ENCODE assay signal across 7 mouse cellular contexts in the genomic region with DNA sequence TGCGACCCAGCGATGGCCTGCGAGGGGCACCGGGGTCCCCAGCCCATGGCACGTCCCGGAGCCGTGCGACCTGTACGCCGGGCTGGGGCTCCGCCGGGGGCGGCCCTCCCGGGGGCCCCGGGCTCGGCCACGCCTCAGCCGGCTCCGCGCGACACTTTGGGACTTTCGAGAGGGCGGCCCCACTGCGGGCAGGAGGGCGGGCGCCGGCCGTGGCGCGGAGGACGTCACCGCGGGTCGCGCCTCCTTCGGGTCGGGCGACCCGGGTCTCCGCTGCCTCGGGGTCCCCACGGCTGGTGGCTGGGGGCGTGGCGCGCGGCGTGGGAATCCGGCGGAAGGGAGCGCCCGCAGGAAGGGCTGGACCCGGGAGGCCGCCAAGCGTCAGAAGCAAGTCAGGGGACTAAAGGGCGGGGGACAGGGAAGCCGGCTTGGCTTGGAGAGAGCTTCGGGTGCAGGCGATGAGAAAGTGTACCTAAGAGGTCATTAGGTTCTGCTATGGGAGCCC.
A peak's percentile ranks its signal among the peaks of the same experiment; 100 is the strongest.
DNase-seq lines count a peak whose midpoint lies in the region; ATAC-seq and TF ChIP-seq lines count a peak whose summit lies in the region.

No protein-coding gene starts in this region.

- peaks cover 27% of the 10 kb centered on the region for H3K27me3 ChIP-seq in embryonic facial prominence, embryonic 15.5 days
- H3K27me3 ChIP-seq in limb, embryonic 14.5 days (ENCODE audit: control insufficient read depth, insufficient read depth, low read length): peaks cover 30% of the 10 kb centered on the region
- H3K27me3 ChIP-seq in stomach, embryonic 15.5 days (replicated peaks): peaks cover 8% of the 10 kb centered on the region

- H3K9me3 ChIP-seq in embryonic facial prominence, embryonic 15.5 days (replicated peaks): no peaks in the 10 kb centered on the region
- no peaks in the 10 kb centered on the region for H3K9me3 ChIP-seq in limb, embryonic 14.5 days (ENCODE audit: control insufficient read depth, low read length)
- no peaks in the 10 kb centered on the region for H3K9me3 ChIP-seq in stomach, embryonic 15.5 days

- no peaks in the 10 kb centered on the region for H3K36me3 ChIP-seq in embryonic facial prominence, embryonic 15.5 days
- no peaks in the 10 kb centered on the region for H3K36me3 ChIP-seq in limb, embryonic 14.5 days (ENCODE audit: control insufficient read depth, insufficient read depth, low read length)
- no peaks in the 10 kb centered on the region for H3K36me3 ChIP-seq in stomach, embryonic 15.5 days

- peaks cover 13% of the 10 kb centered on the region for H3K4me1 ChIP-seq in embryonic facial prominence, embryonic 15.5 days
- 0 out of 2 replicates have a peak, but pooled peaks cover 6% of the 10 kb centered on the region for H3K4me1 ChIP-seq in limb, embryonic 14.5 days (ENCODE audit: control insufficient read depth, insufficient read depth, low read length)
- H3K4me1 ChIP-seq in stomach, embryonic 15.5 days: peaks cover 10% of the 10 kb centered on the region; the same call in 1 of the 2 replicates

- DNase-seq in kidney, postnatal 10 days: peak; percentile 5
- DNase-seq in kidney, adult 18-20 months: no peak
- peak; percentile 19 for DNase-seq in brain, embryonic 14.5 days (ENCODE audit: low read depth)
- no peak for DNase-seq in limb, embryonic 14.5 days (ENCODE audit: low spot score)
- no peak for DNase-seq in ovary, adult 18-20 months (ENCODE audit: low spot score)

- WGBS in embryonic facial prominence, embryonic 15.5 days: under 1% methylated on average over 58 of the region's 58 CpGs
- WGBS in limb, embryonic 14.5 days: 0% methylated on average over 16 of the region's 58 CpGs
- under 1% methylated on average over 57 of the region's 58 CpGs for WGBS in stomach, embryonic 15.5 days

- peak; percentile 54 for ATAC-seq in embryonic facial prominence, embryonic 15.5 days (ENCODE audit: insufficient number of reproducible peaks, low FRiP score, low TSS enrichment, low read depth)
- ATAC-seq in limb, embryonic 14.5 days (ENCODE audit: low FRiP score, low read depth): 0 out of 2 replicates have a peak, but pooled peaks have one; percentile 12
- 0 out of 2 replicates have a peak, but pooled peaks have one; percentile 18 for ATAC-seq in stomach, embryonic 15.5 days (ENCODE audit: insufficient read depth, low FRiP score, low read depth)

- no peak overlapping the region for H3K9ac ChIP-seq in embryonic facial prominence, embryonic 15.5 days
- H3K9ac ChIP-seq in limb, embryonic 14.5 days (ENCODE audit: low read depth, low read length, severe bottlenecking): no peak overlapping the region; the same call in 1 of the 2 replicates
- H3K9ac ChIP-seq in stomach, embryonic 15.5 days: no peak overlapping the region

- peak overlapping the region; percentile 94 for H3K4me2 ChIP-seq in embryonic facial prominence, embryonic 15.5 days (replicated peaks)
- peak overlapping the region; percentile 96 for H3K4me2 ChIP-seq in limb, embryonic 14.5 days (replicated peaks; ENCODE audit: low read depth, low read length, severe bottlenecking)
- H3K4me2 ChIP-seq in stomach, embryonic 15.5 days: peak overlapping the region; percentile 96

- peak overlapping the region; percentile 49 for H3K4me3 ChIP-seq in embryonic facial prominence, embryonic 15.5 days (replicated peaks)
- peak overlapping the region; percentile 47 for H3K4me3 ChIP-seq in limb, embryonic 14.5 days (replicated peaks; ENCODE audit: low read length)
- peak overlapping the region; percentile 48 for H3K4me3 ChIP-seq in stomach, embryonic 15.5 days (replicated peaks)

- TF ChIP-seq CTCF in brain, embryonic 14.5 days (IDR thresholded peaks at IDR 0.05; ENCODE audit: borderline replicate concordance, extremely low read depth, insufficient read depth, insufficient read length): no peak

- H3K27ac ChIP-seq in embryonic facial prominence, embryonic 15.5 days (replicated peaks): no peak overlapping the region
- no peak overlapping the region for H3K27ac ChIP-seq in limb, embryonic 14.5 days (replicated peaks; ENCODE audit: low read depth, low read length)
- H3K27ac ChIP-seq in stomach, embryonic 15.5 days: no peak overlapping the region

- TF ChIP-seq POLR2A in brain, embryonic 14.5 days (IDR thresholded peaks at IDR 0.05; ENCODE audit: borderline replicate concordance, extremely low read depth, insufficient read depth, insufficient read length, poor library complexity, severe bottlenecking): no peak
- no peak for TF ChIP-seq POLR2A in limb, embryonic 14.5 days (IDR thresholded peaks at IDR 0.05; ENCODE audit: borderline replicate concordance, extremely low read depth, insufficient read depth, insufficient read length)

Comparison
In these comparisons a context has a peak if more than half of its experiments do, and no peak if none do; other contexts are left out.
1. DNase-seq: peak in kidney, postnatal 10 days (single experiment) and brain, embryonic 14.5 days (single experiment); none in kidney, adult 18-20 months (single experiment), limb, embryonic 14.5 days (single experiment) and ovary, adult 18-20 months (single experiment).
2. Peak in every context shown above with its lines, with median percentiles within 50 percentile points of each other: ATAC-seq, H3K4me2 ChIP-seq and H3K4me3 ChIP-seq.